Comparison of ENCODE assay signal across 16 mouse cellular contexts in genomic region chr3:99174658-99175304, GRCm38 (mm10). TPM values are rescaled to one million over a fixed set of nuclear protein-coding genes. Genes with fewer than 3 reads are reported as not detected.
DNase-seq lines count a peak whose midpoint lies in the region; ATAC-seq lines count a peak whose summit lies in the region.
"Had no signal": no experiment of that assay in that cellular context is flagged by ENCODE, and none has a peak within 500 bp of the region (broad histone marks: within the 10 kb centered on the region; RNA-seq: fewer than 3 reads in every experiment).

No protein-coding gene starts in this region.

- H3K4me2 ChIP-seq in kidney, embryonic 15.5 days = no peak overlapping the region
- H3K4me2 ChIP-seq in neural tube, embryonic 13.5 days = peak overlapping the region; percentile 24; the same call in 1 of the 2 replicates
- no peak overlapping the region for H3K4me2 ChIP-seq in forebrain, embryonic 13.5 days
- H3K4me2 ChIP-seq: embryonic facial prominence, embryonic 12.5 days; lung, embryonic 14.5 days; midbrain, embryonic 12.5 days had no signal

- H3K9ac ChIP-seq in kidney, embryonic 15.5 days = no peak overlapping the region
- H3K9ac ChIP-seq in neural tube, embryonic 13.5 days = 0 out of 2 replicates have a peak overlapping the region, but pooled peaks have one; percentile 27
- H3K9ac ChIP-seq in forebrain, embryonic 13.5 days = no peak overlapping the region
- H3K9ac ChIP-seq: embryonic facial prominence, embryonic 12.5 days; lung, embryonic 14.5 days; midbrain, embryonic 12.5 days had no signal

- ATAC-seq in kidney, embryonic 15.5 days (replicated peaks; ENCODE audit: low FRiP score) = 0 out of 2 replicates have a peak, but pooled peaks have one; percentile 40
- ATAC-seq in neural tube, embryonic 13.5 days (ENCODE audit: low read depth) = peak; percentile 81
- ATAC-seq in forebrain, embryonic 13.5 days = no peak
- ATAC-seq in CD4-positive, CD25-positive, alpha-beta regulatory T cell, adult 4 months = no peak

- no peaks in the 10 kb centered on the region for H3K9me3 ChIP-seq in kidney, embryonic 15.5 days (replicated peaks)
- no peaks in the 10 kb centered on the region for H3K9me3 ChIP-seq in limb, embryonic 10.5 days (replicated peaks)
- H3K9me3 ChIP-seq in neural tube, embryonic 13.5 days = no peaks in the 10 kb centered on the region
- H3K9me3 ChIP-seq in forebrain, embryonic 13.5 days (replicated peaks) = no peaks in the 10 kb centered on the region
- H3K9me3 ChIP-seq: embryonic facial prominence, embryonic 12.5 days; forebrain, embryonic 10.5 days; midbrain, embryonic 12.5 days had no signal

- no peaks in the 10 kb centered on the region for H3K27me3 ChIP-seq in kidney, embryonic 15.5 days
- H3K27me3 ChIP-seq in limb, embryonic 10.5 days (ENCODE audit: low read depth, poor library complexity, severe bottlenecking) = no peaks in the 10 kb centered on the region
- H3K27me3 ChIP-seq in neural tube, embryonic 13.5 days = no peaks in the 10 kb centered on the region
- H3K27me3 ChIP-seq in forebrain, embryonic 13.5 days = no peaks in the 10 kb centered on the region
- H3K27me3 ChIP-seq: embryonic facial prominence, embryonic 12.5 days; midbrain, embryonic 12.5 days had no signal

- peaks cover 6% of the 10 kb centered on the region for H3K4me1 ChIP-seq in kidney, embryonic 15.5 days
- peaks cover 33% of the 10 kb centered on the region for H3K4me1 ChIP-seq in limb, embryonic 10.5 days
- peaks cover 9% of the 10 kb centered on the region for H3K4me1 ChIP-seq in neural tube, embryonic 13.5 days (replicated peaks)
- H3K4me1 ChIP-seq in forebrain, embryonic 13.5 days = no peaks in the 10 kb centered on the region
- H3K4me1 ChIP-seq: forebrain, embryonic 10.5 days; midbrain, embryonic 12.5 days had no signal

- no peak overlapping the region for H3K27ac ChIP-seq in kidney, embryonic 15.5 days
- no peak overlapping the region for H3K27ac ChIP-seq in limb, embryonic 10.5 days
- no peak overlapping the region; the same call in 1 of the 2 replicates for H3K27ac ChIP-seq in neural tube, embryonic 13.5 days (replicated peaks)
- no peak overlapping the region for H3K27ac ChIP-seq in forebrain, embryonic 13.5 days
- H3K27ac ChIP-seq: embryonic facial prominence, embryonic 12.5 days; forebrain, embryonic 10.5 days; midbrain, embryonic 12.5 days had no signal

- DNase-seq in kidney, postnatal 25 days = no peak
- peak; percentile 23 for DNase-seq in embryo, embryonic 11.5 days (ENCODE audit: low read depth, low spot score)
- peak; percentile 51 for DNase-seq in limb, embryonic 10.5 days (ENCODE audit: low spot score)
- no peak for DNase-seq in thymus, postnatal 10 days (ENCODE audit: low spot score in 2 of 2)
- DNase-seq: cerebellum, adult 18-20 months; kidney, adult 11 months; liver; lung, embryonic 14.5 days; right cerebral cortex, postnatal 25 days had no signal

- no peaks in the 10 kb centered on the region for H3K36me3 ChIP-seq in kidney, embryonic 15.5 days
- H3K36me3 ChIP-seq in limb, embryonic 10.5 days = no peaks in the 10 kb centered on the region
- H3K36me3 ChIP-seq in neural tube, embryonic 13.5 days = no peaks in the 10 kb centered on the region
- H3K36me3 ChIP-seq in forebrain, embryonic 13.5 days (ENCODE audit: poor library complexity, severe bottlenecking) = no peaks in the 10 kb centered on the region
- H3K36me3 ChIP-seq: embryonic facial prominence, embryonic 12.5 days; forebrain, embryonic 10.5 days; midbrain, embryonic 12.5 days had no signal

- WGBS in kidney, embryonic 15.5 days = 15% methylated on average over 9 of the region's 9 CpGs
- 18% methylated on average over 9 of the region's 9 CpGs for WGBS in limb, embryonic 10.5 days
- 18% methylated on average over 9 of the region's 9 CpGs for WGBS in neural tube, embryonic 13.5 days
- 88% methylated on average over 9 of the region's 9 CpGs for WGBS in forebrain, embryonic 13.5 days

- H3K4me3 ChIP-seq in kidney, embryonic 15.5 days (replicated peaks) = no peak overlapping the region
- H3K4me3 ChIP-seq in limb, embryonic 10.5 days = no peak overlapping the region
- H3K4me3 ChIP-seq in neural tube, embryonic 13.5 days = no peak overlapping the region
- H3K4me3 ChIP-seq in forebrain, embryonic 13.5 days = no peak overlapping the region
- H3K4me3 ChIP-seq: embryonic facial prominence, embryonic 12.5 days; forebrain, embryonic 10.5 days; midbrain, embryonic 12.5 days had no signal

RNA-seq across cellular contexts. Expression of gene Wars2, which starts 33.9 kb away (rescaled TPM):
- 9.2 and 9.7 TPM in 2 replicates for polyA plus RNA-seq in kidney, embryonic 15.5 days (2015; fragmentation: Nextera tagmentation; extraction: Ambion mirVana)
- polyA plus RNA-seq in limb, embryonic 10.5 days (2016; fragmentation: Nextera tagmentation; extraction: Ambion mirVana) = 10.8 and 10.9 TPM in 2 replicates
- 5.9 and 6.3 TPM in 2 replicates for polyA plus RNA-seq in neural tube, embryonic 13.5 days (2015; fragmentation: Nextera tagmentation; extraction: Ambion mirVana)
- 4.9 and 6.4 TPM in 2 replicates for polyA plus RNA-seq in forebrain, embryonic 13.5 days (2015; fragmentation: Nextera tagmentation; extraction: Ambion mirVana)
- polyA plus RNA-seq in CD4-positive, CD25-positive, alpha-beta regulatory T cell, adult 4 months (2017; shearing (Covaris generic)) = 1 to 10 TPM; 9.0 to 9.9 TPM

Comparison
In these comparisons a context has a peak if more than half of its experiments do, and no peak if none do; other contexts are left out.
1. ATAC-seq: peak in kidney, embryonic 15.5 days (single experiment) and neural tube, embryonic 13.5 days (single experiment); none in forebrain, embryonic 13.5 days (single experiment) and CD4-positive, CD25-positive, alpha-beta regulatory T cell, adult 4 months (single experiment).
2. DNase-seq: peak in embryo, embryonic 11.5 days (single experiment) and limb, embryonic 10.5 days (single experiment); none in kidney, postnatal 25 days (0 of 2) and thymus, postnatal 10 days (0 of 2).